Mouse (Mus musculus) embryo, embryonic 10.5 days (tissue): Measurements from ENCODE around the gene Hapln2.

Experiments used
- DNase-seq: peaks from one replicate; pipeline ENCODE4 v3.0.0-alpha.2; 2015; ENCODE audit warnings: low spot score

The Hapln2 gene

GRCm38 (mm10) chr3:88005822-88006786, 21.3 kb downstream of the Hapln2 start:
- DNase-seq = no peak

GRCm38 (mm10) chr3:88002291-88002976, 24.9 kb downstream of the Hapln2 start:
- no peak for DNase-seq

- DNase-seq = no peak
Observed at GRCm38 (mm10) chr3:88000816-88001595, 26.4 kb downstream of the Hapln2 start.

- DNase-seq = no peak
Observed at GRCm38 (mm10) chr3:88000181-88000580, 27.2 kb downstream of the Hapln2 start, which contains the start of gene Bcan. TSS of gene Bcan (minus strand) at chr3:88000230.

GRCm38 (mm10) chr3:87999243-87999895, 28.0 kb downstream of the Hapln2 start:
- DNase-seq = no peak

- DNase-seq = no peak
Observed at GRCm38 (mm10) chr3:87998747-87999146, 28.6 kb downstream of the Hapln2 start.

- DNase-seq = no peak
Observed at GRCm38 (mm10) chr3:87996971-87997614, 30.3 kb downstream of the Hapln2 start.

GRCm38 (mm10) chr3:87996401-87996800, 31.0 kb downstream of the Hapln2 start:
- no peak for DNase-seq

GRCm38 (mm10) chr3:87995331-87995730, 32.1 kb downstream of the Hapln2 start:
- no peak for DNase-seq

GRCm38 (mm10) chr3:87993436-87993835, 33.9 kb downstream of the Hapln2 start:
- peak; percentile 75 for DNase-seq

GRCm38 (mm10) chr3:87989935-87990334, 37.4 kb downstream of the Hapln2 start:
- no peak for DNase-seq

- no peak for DNase-seq
Observed at GRCm38 (mm10) chr3:87988068-87988467, 39.3 kb downstream of the Hapln2 start.

- DNase-seq = peak; percentile 91
Observed at GRCm38 (mm10) chr3:87987633-87988032, 39.8 kb downstream of the Hapln2 start.

- peak; percentile 100 for DNase-seq
Observed at GRCm38 (mm10) chr3:87986868-87987267, 40.5 kb downstream of the Hapln2 start.

- no peak for DNase-seq
Observed at GRCm38 (mm10) chr3:87985505-87986320, 41.7 kb downstream of the Hapln2 start.

GRCm38 (mm10) chr3:87984094-87984493, 43.3 kb downstream of the Hapln2 start:
- DNase-seq = no peak

- no peak for DNase-seq
Observed at GRCm38 (mm10) chr3:87983627-87984026, 43.8 kb downstream of the Hapln2 start.

GRCm38 (mm10) chr3:87982836-87983601, 44.4 kb downstream of the Hapln2 start:
- peak; percentile 77 for DNase-seq
